Mouse (Mus musculus) liver, embryonic 14.5 days (tissue): ENCODE results near the gene 2210011C24Rik.

Source experiments
- CTCF ChIP-seq: IDR thresholded peaks from 2 replicates; pipeline ENCODE4 v1.5.1; 2016; ENCODE audit warnings: antibody characterized with exemption, low read depth, control low read depth
- EP300 ChIP-seq: IDR thresholded peaks from 2 replicates; pipeline ENCODE4 v1.6.1; 2016; ENCODE audit warnings: antibody characterized with exemption, low read depth

DNA sequence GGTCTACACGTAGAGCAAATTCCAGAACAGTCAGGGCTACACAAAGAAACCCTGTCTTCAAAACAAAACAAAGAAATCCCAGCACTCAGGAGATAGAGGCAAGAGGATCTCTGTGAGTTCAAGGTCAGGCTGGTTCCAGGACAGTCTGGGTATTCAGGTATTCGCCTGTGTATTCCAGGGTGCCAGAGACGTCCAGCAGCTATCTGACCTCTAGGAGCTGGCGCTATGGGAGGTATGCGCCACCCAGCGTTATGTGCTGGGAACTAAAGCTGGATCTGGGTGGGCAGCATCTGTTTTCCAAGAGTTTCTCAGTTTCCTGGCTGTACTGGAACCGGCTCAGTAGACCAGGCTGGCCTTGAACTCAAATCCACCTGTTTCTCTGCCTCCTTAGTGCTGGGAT is 3.6 kb downstream of the 2210011C24Rik start:
- peak; percentile 65 for TF ChIP-seq CTCF
- TF ChIP-seq EP300: no peak
